Mouse (Mus musculus) liver, adult 2 months (tissue): ENCODE measurements around the gene Gm11634.

ENCODE experiments used
- CTCF ChIP-seq: fragments of 200-500 bp; IDR thresholded peaks from 2 replicates; pipeline ENCODE4 v1.5.1; 2011; ENCODE audit warnings: low read depth, low read length, control low read depth
- POLR2A ChIP-seq: fragments of 200-500 bp; IDR thresholded peaks from 2 replicates; pipeline ENCODE4 v1.6.1; 2011; ENCODE audit warnings: low read length, control low read depth; ENCODE audit not compliant: insufficient read depth; ENCODE audit errors: extremely low read depth

DNA sequence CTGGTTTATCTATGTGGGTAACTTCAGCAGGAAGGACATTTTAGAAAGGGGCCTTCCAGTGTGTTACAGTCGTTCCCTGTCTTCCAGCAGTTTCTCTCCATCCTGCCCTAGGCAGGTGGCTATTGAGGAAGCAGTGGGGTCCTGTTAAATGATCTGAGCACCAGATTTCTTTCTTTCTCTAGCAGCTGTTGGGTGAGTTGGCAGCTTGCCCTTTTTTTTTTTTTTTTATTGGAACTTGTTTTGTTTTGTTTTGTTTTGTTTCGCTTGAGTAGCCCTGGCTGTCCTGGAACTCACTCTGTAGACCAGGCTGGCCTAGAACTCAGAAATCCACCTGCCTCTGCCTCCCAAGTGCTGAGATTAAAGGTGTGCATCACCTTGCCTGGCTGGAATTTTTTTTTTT, 42.1 kb downstream of the Gm11634 start:
- TF ChIP-seq POLR2A = no peak
- TF ChIP-seq CTCF = no peak
